Mouse (Mus musculus) left cerebral cortex, adult 18-20 months (tissue): ENCODE data around the gene Aoc1. TPM values are rescaled to one million over a fixed set of nuclear protein-coding genes. Genes with fewer than 3 reads are reported as not detected.

Source experiments
- DNase-seq, 2 experiments: peaks; one replicate each; pipeline ENCODE4 v3.0.0; 2021 to 2022; ENCODE audit warnings: low spot score in 2 of 2, mixed read lengths in 1 of 2
- total RNA-seq, 2 experiments: library from RNA; stranded (reverse); gene quantifications; 2 replicates each; pipeline ENCODE4 v1.2.3; 2021

Gene Aoc1
- total RNA-seq, 2 experiments from 2014 or later = not detected

DNA sequence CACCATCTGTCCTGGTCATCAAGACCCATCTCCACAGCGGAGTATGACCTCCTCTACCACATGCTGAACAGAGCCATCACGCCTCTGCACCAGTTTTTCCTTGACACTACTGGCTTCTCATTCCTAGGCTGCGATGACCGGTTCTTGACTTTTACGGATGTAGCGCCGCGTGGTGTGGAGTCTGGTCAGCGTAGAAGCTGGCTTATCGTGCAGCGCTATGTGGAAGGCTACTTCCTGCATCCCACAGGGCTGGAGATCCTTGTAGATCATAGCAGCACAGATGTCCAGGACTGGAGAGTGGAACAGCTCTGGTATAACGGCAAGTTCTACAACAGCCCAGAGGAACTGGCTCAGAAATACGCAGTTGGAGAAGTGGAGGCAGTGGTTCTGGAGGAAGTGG, 32.9 kb downstream of the Aoc1 start:
- no peak for DNase-seq

DNA sequence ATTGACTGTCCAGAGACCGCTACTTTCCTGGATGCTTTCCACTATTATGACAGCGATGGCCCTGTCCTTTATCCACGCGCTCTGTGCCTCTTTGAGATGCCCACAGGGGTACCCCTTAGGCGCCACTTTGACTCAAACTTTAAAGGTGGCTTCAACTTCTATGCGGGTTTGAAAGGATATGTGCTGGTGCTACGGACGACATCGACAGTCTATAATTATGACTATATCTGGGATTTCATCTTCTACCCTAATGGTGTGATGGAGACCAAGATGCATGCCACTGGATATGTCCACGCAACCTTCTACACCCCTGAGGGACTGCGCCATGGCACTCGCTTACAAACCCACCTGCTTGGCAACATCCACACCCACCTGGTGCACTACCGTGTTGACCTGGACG, 33.7 kb downstream of the Aoc1 start:
- DNase-seq = no peak

DNA sequence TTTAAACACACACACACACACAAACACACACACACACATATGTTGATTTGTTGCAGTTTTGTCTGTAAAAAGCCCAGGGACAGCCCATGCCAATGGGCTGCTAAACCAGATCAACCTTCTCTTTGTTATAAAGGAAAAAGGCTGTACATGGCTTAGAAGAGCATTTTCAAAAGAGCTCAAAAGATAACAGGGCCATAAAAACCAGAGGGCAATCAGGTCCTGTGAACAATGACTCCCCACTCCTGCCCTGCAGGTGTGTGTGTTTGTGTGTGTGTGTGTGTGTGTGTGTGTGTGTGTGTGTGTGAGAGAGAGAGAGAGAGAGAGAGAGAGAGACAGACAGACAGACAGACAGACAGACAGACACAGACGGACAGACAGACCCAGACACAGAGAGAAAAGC, 36.5 kb downstream of the Aoc1 start:
- no peak for DNase-seq

DNA sequence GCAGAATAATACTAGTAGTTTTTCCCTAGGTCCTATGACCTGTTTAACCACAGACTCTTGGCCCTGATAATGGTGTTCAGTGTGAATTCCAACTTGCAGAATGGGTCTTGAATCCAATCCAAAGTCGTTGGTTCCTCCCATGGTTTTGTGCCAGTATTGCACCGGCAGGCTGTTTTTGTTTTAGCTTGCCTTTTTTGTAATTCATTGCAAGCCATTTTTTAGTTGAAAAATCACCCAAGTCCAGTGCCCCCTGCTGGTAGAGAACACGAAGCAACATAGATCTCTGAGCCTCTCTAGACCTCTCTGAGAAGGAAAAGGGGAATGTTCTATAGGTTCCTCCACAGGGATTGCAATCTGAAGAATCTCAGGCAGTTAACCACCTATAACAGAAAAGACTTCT, 39.3 kb downstream of the Aoc1 start:
- DNase-seq = peak in 1 of 2 experiments; percentile 15

DNA sequence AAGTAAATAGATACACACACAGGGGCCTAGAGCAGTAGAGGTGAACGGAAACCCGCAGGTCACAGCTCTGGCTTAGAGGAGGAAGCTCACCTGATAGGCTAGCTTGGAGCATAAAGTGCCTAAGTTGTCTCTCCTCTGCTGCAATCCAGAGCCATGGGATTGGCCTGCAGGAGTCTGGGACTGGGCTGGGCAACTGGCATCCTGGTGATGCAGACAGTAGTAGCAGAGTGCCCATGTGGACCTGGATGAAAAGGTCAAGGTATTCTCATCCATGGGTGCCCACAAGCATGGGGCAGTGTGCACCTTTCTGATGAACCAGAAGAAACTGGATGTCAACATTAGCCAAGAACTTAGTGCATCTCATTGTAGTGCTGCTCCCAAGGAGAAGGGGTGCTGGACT, 40.9 kb downstream of the Aoc1 start:
- DNase-seq = no peak

DNA sequence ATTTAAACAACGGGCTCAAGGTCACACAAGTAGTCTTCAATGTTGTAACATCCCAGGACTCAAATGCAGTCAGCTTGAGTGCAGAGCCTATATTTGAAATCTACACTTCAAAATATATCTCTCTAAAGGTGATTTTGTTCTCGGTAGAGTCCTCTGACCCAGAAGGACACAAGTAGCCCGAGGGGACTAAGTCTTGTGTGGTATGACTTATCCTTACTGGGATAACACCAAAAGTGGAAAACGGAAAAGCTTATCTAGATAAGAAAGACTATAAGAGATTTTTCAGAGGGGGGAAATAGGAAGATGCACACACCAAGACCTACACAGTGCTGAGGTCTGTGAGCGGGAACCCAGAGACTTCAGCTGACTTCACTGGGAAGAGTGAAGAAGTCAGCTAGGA, 56.9 kb downstream of the Aoc1 start, which contains the start of gene 1600015I10Rik:
TSS of gene 1600015I10Rik (plus strand) at position 301 of the 400 bp plus-strand sequence.
- DNase-seq = no peak

DNA sequence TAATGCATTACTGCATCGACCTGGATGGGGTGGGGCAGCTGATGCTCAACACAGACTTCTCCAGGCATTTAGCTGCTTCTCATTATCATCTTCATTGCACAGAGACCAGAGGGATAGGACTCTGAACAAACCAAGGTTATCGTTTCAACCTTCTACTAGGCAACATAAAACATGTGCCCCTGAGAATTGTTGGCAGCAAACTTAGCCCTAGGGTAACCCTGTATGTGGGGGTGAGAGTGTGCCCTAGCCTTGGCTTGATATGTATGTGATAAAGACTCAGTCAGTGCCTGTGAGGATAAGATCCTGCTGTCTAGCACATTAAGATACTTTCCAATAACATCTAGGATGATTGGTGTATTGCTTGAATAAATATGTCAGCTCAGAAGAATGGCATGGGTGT, 76.9 kb downstream of the Aoc1 start:
- no peak for DNase-seq

DNA sequence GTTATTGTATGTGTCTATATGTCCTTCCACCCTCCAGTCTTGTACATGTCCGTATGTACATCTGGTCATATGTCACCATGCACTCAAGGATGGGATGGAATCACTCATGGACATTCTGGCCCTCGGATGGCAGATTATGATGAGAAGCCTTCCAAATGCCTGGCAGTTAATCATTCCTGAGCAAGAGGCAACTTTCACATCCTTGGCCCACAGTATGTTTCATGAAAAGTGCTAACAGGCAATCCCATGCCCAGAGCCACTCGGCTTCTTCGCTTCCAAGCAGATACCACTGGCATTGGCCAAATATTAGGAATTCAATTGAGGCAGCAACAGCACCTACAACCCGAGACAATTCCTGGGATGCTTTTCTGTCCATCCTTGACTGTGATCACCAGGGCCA, 78.0 kb downstream of the Aoc1 start:
- no peak for DNase-seq

DNA sequence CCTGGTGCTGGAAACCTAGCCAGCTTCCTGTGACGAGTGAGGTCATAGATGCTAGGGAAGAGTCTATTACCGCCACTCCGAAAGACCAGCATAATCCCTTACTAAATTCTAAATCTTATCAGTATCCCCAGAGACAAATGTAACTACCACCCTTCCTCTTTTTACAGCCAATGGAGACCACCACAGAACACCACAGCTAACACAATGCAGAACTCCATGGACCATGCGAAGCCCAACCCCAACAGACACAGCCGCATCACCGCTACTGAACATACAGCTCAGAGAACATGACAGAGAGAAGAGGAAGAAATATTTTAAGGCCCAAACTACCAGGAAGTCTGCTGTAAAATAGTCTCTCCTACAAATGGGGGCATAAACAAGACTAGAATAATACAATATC, 78.9 kb downstream of the Aoc1 start:
- DNase-seq = no peak

DNA sequence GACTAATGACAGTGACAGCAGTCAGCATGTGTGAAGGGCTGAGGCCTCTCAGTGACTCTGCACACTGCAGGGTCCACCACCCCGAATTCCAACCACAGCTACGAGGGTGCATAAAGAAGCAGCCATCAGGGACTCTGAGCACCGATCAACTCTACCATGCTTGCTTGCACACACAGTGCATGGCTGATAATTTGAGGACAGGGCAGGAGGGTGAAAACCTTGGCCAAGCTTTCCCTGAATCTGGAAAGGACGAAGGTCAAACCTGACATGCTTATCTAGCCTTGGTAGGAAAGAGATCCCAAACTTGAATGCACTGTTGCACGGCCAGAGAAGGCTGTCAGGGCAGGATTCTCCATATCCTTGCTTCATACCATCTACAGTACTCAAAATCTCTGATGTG, 80.5 kb downstream of the Aoc1 start:
- no peak for DNase-seq

DNA sequence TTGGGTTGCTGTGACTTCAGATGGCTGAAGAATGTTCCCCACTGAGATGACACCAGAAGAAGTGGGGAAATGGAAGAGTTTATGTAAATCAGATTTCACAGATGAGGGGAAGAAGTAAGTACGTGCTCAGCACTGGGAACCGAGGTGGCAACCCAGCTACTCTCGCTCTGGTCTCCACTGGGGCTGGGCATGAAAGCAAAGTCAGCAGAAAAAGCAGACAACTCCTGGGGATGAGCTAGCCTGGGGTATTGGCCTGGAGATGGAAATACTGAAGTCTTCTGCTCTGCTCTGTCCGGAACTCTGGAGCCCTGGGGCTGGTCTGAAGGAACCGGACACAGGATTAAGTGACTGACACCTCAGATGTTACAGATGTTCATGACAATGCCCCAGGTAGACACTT, 81.5 kb downstream of the Aoc1 start:
- no peak for DNase-seq

DNA sequence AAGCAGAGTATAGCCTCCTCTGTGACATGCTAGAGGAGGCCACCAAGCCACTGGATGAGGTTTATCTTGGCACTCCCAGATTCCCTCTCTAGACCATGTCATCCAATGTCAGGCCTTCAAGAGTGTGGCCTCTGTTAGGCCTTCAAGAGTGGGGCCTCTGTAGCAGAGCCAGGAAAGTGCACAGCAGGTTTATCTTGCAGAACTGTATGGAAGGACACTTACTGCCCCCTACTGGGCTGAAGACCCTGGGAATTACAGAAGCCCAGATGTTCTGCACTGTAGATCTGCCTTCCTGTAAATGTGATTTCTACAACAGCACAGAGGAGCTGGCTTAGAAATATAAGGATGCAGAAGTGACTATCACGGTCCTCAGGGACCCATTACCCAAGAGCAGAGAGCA, 82.2 kb downstream of the Aoc1 start:
- peak; percentile 40 to 45 for DNase-seq

DNA sequence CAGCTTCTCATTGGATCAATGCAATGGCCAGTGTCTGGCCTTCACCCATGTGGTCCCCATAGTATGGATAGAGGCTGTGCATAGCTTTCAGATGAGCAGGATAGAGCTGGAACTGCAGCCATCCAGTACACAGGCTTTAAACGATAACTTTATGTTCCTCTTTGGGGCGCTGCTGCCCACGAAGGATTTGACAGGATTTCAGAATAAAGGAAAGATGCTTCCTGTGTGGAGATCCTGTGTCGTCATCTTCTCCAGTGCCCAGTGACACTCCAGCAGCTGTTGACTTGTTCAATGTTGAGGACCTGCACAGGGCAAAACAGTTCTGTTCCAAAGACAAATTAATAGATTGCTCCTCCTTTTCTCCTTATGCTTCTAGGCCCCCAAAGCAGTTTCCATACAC, 84.1 kb downstream of the Aoc1 start:
- DNase-seq = no peak

DNA sequence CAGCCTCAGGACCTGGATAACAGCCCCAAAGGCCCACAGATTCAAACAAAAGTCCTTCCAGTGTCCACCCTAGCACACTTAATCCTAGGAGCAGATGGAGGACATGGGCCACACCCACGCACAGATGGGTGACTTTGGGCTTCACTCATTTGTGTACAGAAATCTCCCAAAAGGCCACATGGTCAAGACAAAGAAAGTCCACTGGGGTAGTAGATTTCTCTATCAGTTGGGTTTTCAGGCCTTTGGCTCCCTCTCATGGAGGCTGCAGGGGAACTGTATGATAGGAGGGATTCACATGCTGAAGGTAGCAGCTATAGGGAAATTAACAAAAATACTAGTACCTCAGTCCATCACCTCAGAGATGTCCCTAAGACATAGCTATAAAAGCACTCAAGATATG, 85.4 kb downstream of the Aoc1 start:
- DNase-seq = no peak

Other genes with a start within 250 kb of the Aoc1 start
- 10 to 100 TPM; 15.9 to 16.0 TPM for gene AI854703, start 246.1 kb upstream of the Aoc1 start, total RNA-seq
- gene Gimap8, start 225.7 kb upstream of the Aoc1 start, total RNA-seq = under 1 TPM; 0.91 to 0.93 TPM
- under 1 TPM; 0.70 to 0.80 TPM for gene Gimap9, start 196.8 kb upstream of the Aoc1 start, total RNA-seq
- under 1 TPM; 0.28 to 0.75 TPM for gene Gimap4, start 188.3 kb upstream of the Aoc1 start, total RNA-seq
- gene Gimap6, start 164.7 kb upstream of the Aoc1 start, total RNA-seq = 1 to 10 TPM; 3.6 to 4.1 TPM
- gene Gm28053, start 154.3 kb upstream of the Aoc1 start, total RNA-seq = 1 to 10 TPM in 1 of 2 experiments, not detected in 1; 2.3 TPM
- gene Gimap7, start 154.3 kb upstream of the Aoc1 start, total RNA-seq = not detected
- 1 to 10 TPM; 2.1 to 2.3 TPM for gene Gimap1, start 133.8 kb upstream of the Aoc1 start, total RNA-seq
- gene Gimap5, start 126.7 kb upstream of the Aoc1 start, total RNA-seq = 1 to 10 TPM in 1 of 2 experiments, under 1 TPM in 1; 0.89 to 1.4 TPM
- not detected for gene Gimap3, start 102.0 kb upstream of the Aoc1 start, total RNA-seq
- 10 to 100 TPM; 28.9 to 40.9 TPM for gene Tmem176a, start 32.0 kb upstream of the Aoc1 start, total RNA-seq
- gene Tmem176b, start 31.4 kb upstream of the Aoc1 start, total RNA-seq = 10 to 100 TPM; 55.5 to 58.5 TPM
- not detected for gene 1600015I10Rik, start 57.0 kb downstream of the Aoc1 start, total RNA-seq
- not detected for gene Doxl2, start 102.1 kb downstream of the Aoc1 start, total RNA-seq
- gene Svs1, start 114.0 kb downstream of the Aoc1 start, total RNA-seq = not detected
- gene Gpnmb, start 163.7 kb downstream of the Aoc1 start, total RNA-seq = 1 to 10 TPM; 1.9 to 2.8 TPM
- gene Malsu1, start 200.9 kb downstream of the Aoc1 start, total RNA-seq = 10 to 100 TPM; 23.8 to 34.4 TPM